Mouse (Mus musculus) adrenal gland, postnatal 10 days (tissue): ENCODE data around the gene Wdr95. TPM values are rescaled to one million over a fixed set of nuclear protein-coding genes. Genes with fewer than 3 reads are reported as not detected.

ENCODE experiments used
- total RNA-seq, 2 experiments: library from RNA; stranded (reverse); gene quantifications; 2 replicates each; pipeline ENCODE4 v1.2.3; 2021

Gene Wdr95
- total RNA-seq, 2 experiments from 2014 or later = 0.09 TPM; not detected in 1

Other genes with a start within 250 kb of the Wdr95 start
- gene Medag, start 116.9 kb upstream of the Wdr95 start, total RNA-seq = 1 to 10 TPM; 7.0 to 7.2 TPM
- gene Tex26, start 89.0 kb upstream of the Wdr95 start, total RNA-seq = under 1 TPM in 1 of 2 experiments, not detected in 1; 0.55 TPM
- gene Hsph1, start 107.7 kb downstream of the Wdr95 start, total RNA-seq = 10 to 100 TPM; 30.1 to 35.3 TPM
- 10 to 100 TPM; 16.6 to 18.1 TPM for gene B3glct, start 149.6 kb downstream of the Wdr95 start, total RNA-seq